ENCODE assay signal across 8 mouse cellular contexts in genomic region chr3:88607065-88607757, GRCm38 (mm10). TPM values are rescaled to one million over a fixed set of nuclear protein-coding genes. Genes with fewer than 3 reads are reported as not detected.
DNase-seq lines count a peak whose midpoint lies in the region; ATAC-seq lines count a peak whose summit lies in the region.

No protein-coding gene starts in this region.

- H3K4me2 ChIP-seq in hindbrain, embryonic 16.5 days (ENCODE audit: low read length): peak overlapping the region; percentile 55

- no peak overlapping the region for H3K27ac ChIP-seq in hindbrain, embryonic 16.5 days (ENCODE audit: low read depth, low read length)
- H3K27ac ChIP-seq in macrophage: peak overlapping the region; percentile 74

- H3K9ac ChIP-seq in hindbrain, embryonic 16.5 days (ENCODE audit: low read depth, low read length): peak overlapping the region; percentile 62

- no peaks in the 10 kb centered on the region for H3K27me3 ChIP-seq in hindbrain, embryonic 16.5 days (replicated peaks; ENCODE audit: control insufficient read depth, insufficient read depth, low read length)

- WGBS in hindbrain, embryonic 16.5 days: under 1% methylated on average over 20 of the region's 20 CpGs
- WGBS in macrophage (ENCODE audit: missing documents): 2% methylated on average over 20 of the region's 20 CpGs

- no peaks in the 10 kb centered on the region for H3K9me3 ChIP-seq in hindbrain, embryonic 16.5 days (ENCODE audit: control insufficient read depth, low read length)

- H3K4me1 ChIP-seq in hindbrain, embryonic 16.5 days (ENCODE audit: control insufficient read depth, insufficient read depth, low read depth, low read length): peaks cover 2% of the 10 kb centered on the region; the same call in 1 of the 2 replicates

- H3K79me2 ChIP-seq in macrophage (ENCODE audit: inconsistent target): peaks cover 18% of the 10 kb centered on the region; the same call in 1 of the 2 replicates

- H3K36me3 ChIP-seq in hindbrain, embryonic 16.5 days (ENCODE audit: control insufficient read depth, insufficient read depth, low read length): no peaks in the 10 kb centered on the region
- H3K36me3 ChIP-seq in macrophage (ENCODE audit: inconsistent target): no peaks in the 10 kb centered on the region

- H3K4me3 ChIP-seq in hindbrain, embryonic 16.5 days (ENCODE audit: low read length): peak overlapping the region; percentile 35
- peak overlapping the region; percentile 19 for H3K4me3 ChIP-seq in macrophage (ENCODE audit: inconsistent target)

- DNase-seq in T-cell, adult 2 months (ENCODE audit: low spot score): peak; percentile 85
- DNase-seq in cerebellum, postnatal 25 days: peak; percentile 94 to 95
- peak; percentile 93 for DNase-seq in gastrocnemius, adult 18-20 months (ENCODE audit: low spot score)
- peak; percentile 91 to 92 for DNase-seq in left cerebral cortex, adult 18-20 months (ENCODE audit: low spot score in 2 of 2)
- peak; percentile 76 for DNase-seq in retina, postnatal 7 days (ENCODE audit: low read depth, low spot score)
- peak; percentile 79 for DNase-seq in urinary bladder, adult 2 months (ENCODE audit: low spot score)

- peak; percentile 88 for ATAC-seq in hindbrain, embryonic 16.5 days

RNA-seq across cellular contexts. Expression of gene Arhgef2, which starts 1.4 kb away (rescaled TPM):
- 10 to 100 TPM; 11.5 to 20.0 TPM for total RNA-seq in gastrocnemius, adult 18-20 months (2021)
- 79.0 and 104 TPM in 2 replicates for polyA plus RNA-seq in hindbrain, embryonic 16.5 days (2015; fragmentation: Nextera tagmentation; extraction: Ambion mirVana)
- total RNA-seq in left cerebral cortex, adult 18-20 months (2021): 100 to 1,000 TPM; 219 to 239 TPM
- total RNA-seq in macrophage (2018; cell fraction: chromatin; rRNA removed): 100 to 1,000 TPM; 401 to 771 (median 585) TPM
- 100 to 1,000 TPM; 114 to 210 (median 154) TPM for total RNA-seq in macrophage (2018; cell fraction: cytosol; rRNA removed)
- 100 to 1,000 TPM; 216 to 483 (median 324) TPM for total RNA-seq in macrophage (2018; cell fraction: nucleus; rRNA removed)
- 83.0 to 111 TPM (median 86.2 TPM) in 3 replicates for polyA plus RNA-seq in macrophage (2018)
- 47.7 and 57.3 TPM in 2 replicates for polyA plus RNA-seq in urinary bladder, adult 2 months (2012; rRNA removed)

RNA-seq across cellular contexts. Expression of gene Ssr2, which starts 31.5 kb away (rescaled TPM):
- total RNA-seq in gastrocnemius, adult 18-20 months (2021): 10 to 100 TPM; 40.4 to 44.2 TPM
- polyA plus RNA-seq in hindbrain, embryonic 16.5 days (2015; fragmentation: Nextera tagmentation; extraction: Ambion mirVana): 133 and 167 TPM in 2 replicates
- 10 to 100 TPM; 87.6 to 89.5 TPM for total RNA-seq in left cerebral cortex, adult 18-20 months (2021)
- 10 to 100 TPM in 24 of 26 experiments, 1 to 10 TPM in 2; 6.9 to 42.1 (median 15.7) TPM for total RNA-seq in macrophage (2018; cell fraction: chromatin; rRNA removed)
- total RNA-seq in macrophage (2018; cell fraction: cytosol; rRNA removed): 100 to 1,000 TPM in 20 of 26 experiments, 10 to 100 TPM in 6; 79.8 to 136 (median 115) TPM
- 100 to 1,000 TPM in 1 of 26 experiments, 10 to 100 TPM in 25; 23.5 to 102 (median 68.8) TPM for total RNA-seq in macrophage (2018; cell fraction: nucleus; rRNA removed)
- 108 to 122 TPM (median 113 TPM) in 3 replicates for polyA plus RNA-seq in macrophage (2018)
- polyA plus RNA-seq in urinary bladder, adult 2 months (2012; rRNA removed): 128 and 150 TPM in 2 replicates

RNA-seq across cellular contexts. Expression of gene Rxfp4, which starts 45.7 kb away (rescaled TPM):
- not detected for total RNA-seq in gastrocnemius, adult 18-20 months (2021)
- not detected in 2 replicates for polyA plus RNA-seq in hindbrain, embryonic 16.5 days (2015; fragmentation: Nextera tagmentation; extraction: Ambion mirVana)
- total RNA-seq in left cerebral cortex, adult 18-20 months (2021): not detected
- not detected for total RNA-seq in macrophage (2018; cell fraction: chromatin; rRNA removed)
- total RNA-seq in macrophage (2018; cell fraction: cytosol; rRNA removed): not detected
- not detected for total RNA-seq in macrophage (2018; cell fraction: nucleus; rRNA removed)
- polyA plus RNA-seq in macrophage (2018): not detected in 3 replicates
- polyA plus RNA-seq in urinary bladder, adult 2 months (2012; rRNA removed): not detected in 2 replicates

RNA-seq across cellular contexts. Expression of gene Ubqln4, which starts 53.7 kb away (rescaled TPM):
- total RNA-seq in gastrocnemius, adult 18-20 months (2021): 10 to 100 TPM; 86.3 to 89.9 TPM
- 40.1 and 44.4 TPM in 2 replicates for polyA plus RNA-seq in hindbrain, embryonic 16.5 days (2015; fragmentation: Nextera tagmentation; extraction: Ambion mirVana)
- total RNA-seq in left cerebral cortex, adult 18-20 months (2021): 100 to 1,000 TPM; 143 to 147 TPM
- 10 to 100 TPM; 13.2 to 83.4 (median 37.9) TPM for total RNA-seq in macrophage (2018; cell fraction: chromatin; rRNA removed)
- total RNA-seq in macrophage (2018; cell fraction: cytosol; rRNA removed): 10 to 100 TPM; 19.8 to 27.6 (median 24.4) TPM
- total RNA-seq in macrophage (2018; cell fraction: nucleus; rRNA removed): 10 to 100 TPM; 15.2 to 81.8 (median 29.2) TPM
- polyA plus RNA-seq in macrophage (2018): 26.3 to 31.7 TPM (median 26.5 TPM) in 3 replicates
- polyA plus RNA-seq in urinary bladder, adult 2 months (2012; rRNA removed): 36.9 and 38.6 TPM in 2 replicates

RNA-seq across cellular contexts. Expression of gene Lamtor2, which starts 54.3 kb away (rescaled TPM):
- total RNA-seq in gastrocnemius, adult 18-20 months (2021): 10 to 100 TPM; 90.8 to 95.9 TPM
- polyA plus RNA-seq in hindbrain, embryonic 16.5 days (2015; fragmentation: Nextera tagmentation; extraction: Ambion mirVana): 184 and 218 TPM in 2 replicates
- 100 to 1,000 TPM; 104 to 115 TPM for total RNA-seq in left cerebral cortex, adult 18-20 months (2021)
- total RNA-seq in macrophage (2018; cell fraction: chromatin; rRNA removed): 10 to 100 TPM in 7 of 26 experiments, 1 to 10 TPM in 16, not detected in 3; 1.9 to 25.1 (median 4.5) TPM
- 100 to 1,000 TPM in 22 of 26 experiments, 10 to 100 TPM in 4; 84.4 to 168 (median 109) TPM for total RNA-seq in macrophage (2018; cell fraction: cytosol; rRNA removed)
- total RNA-seq in macrophage (2018; cell fraction: nucleus; rRNA removed): 10 to 100 TPM in 24 of 26 experiments, 1 to 10 TPM in 2; 7.2 to 35.9 (median 19.1) TPM
- 164 to 206 TPM (median 186 TPM) in 3 replicates for polyA plus RNA-seq in macrophage (2018)
- polyA plus RNA-seq in urinary bladder, adult 2 months (2012; rRNA removed): 124 and 134 TPM in 2 replicates
